Mouse (Mus musculus) lung, adult 2 months (tissue): Measurements from ENCODE around the gene Gm8994.

Experiments
- CTCF ChIP-seq: fragments of 200-500 bp; IDR thresholded peaks from 2 replicates; pipeline ENCODE4 v1.5.1; 2011; ENCODE audit warnings: mild to moderate bottlenecking, low read length, control low read depth; ENCODE audit not compliant: insufficient read depth
- POLR2A ChIP-seq: fragments of 200-500 bp; IDR thresholded peaks from 2 replicates; pipeline ENCODE4 v1.6.1; 2011; ENCODE audit warnings: low read depth, mild to moderate bottlenecking, control low read depth, low read length, borderline replicate concordance; ENCODE audit errors: extremely low read depth

DNA sequence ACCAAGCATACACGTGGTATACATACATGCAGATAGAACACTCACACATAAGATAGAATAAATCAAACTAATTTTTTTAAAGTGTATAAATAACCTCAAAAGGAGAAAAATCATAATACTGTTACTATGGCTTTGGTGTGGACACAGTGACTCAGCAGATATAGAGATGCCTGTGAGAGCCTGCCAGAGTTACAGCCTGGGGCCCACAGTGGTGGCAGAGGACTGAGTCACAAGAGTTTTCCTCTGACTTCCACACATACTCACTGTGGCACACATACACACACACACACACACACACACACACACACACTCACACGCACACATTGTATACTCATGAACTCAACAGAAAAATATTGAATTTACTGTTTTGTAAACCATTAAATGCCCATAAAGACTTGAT lies 17.9 kb upstream of the Gm8994 start:
- TF ChIP-seq CTCF (no peak), POLR2A (no peak)
